Mouse (Mus musculus) limb, embryonic 13.5 days (tissue): ENCODE measurements at regions not wholly inside any gene's neighbourhood (a gene's known extent, or its start where the extent isn't known, plus 50 kb on each side); places are given as distances from the start of the nearest gene placed in this dataset.

Experiments used
- ATAC-seq: fragments of 200-750 bp; cut with Nextera tagmentation; 2 replicates; pipeline ENCODE4 v1.8.0; 2017; ENCODE audit warnings: low read depth, moderate number of reproducible peaks, moderate TSS enrichment; ENCODE audit not compliant: low FRiP score
- H3K27ac ChIP-seq: fragments of 300-500 bp; sonication (generic); 2 replicates; pipeline ENCODE4 v1.5.1; 2015; ENCODE audit warnings: inconsistent platforms, mild to moderate bottlenecking, moderate library complexity
- H3K27me3 ChIP-seq: fragments of 300-500 bp; sonication (generic); 2 replicates; pipeline ENCODE4 v1.6.1; 2015; ENCODE audit warnings: mild to moderate bottlenecking, inconsistent platforms
- H3K36me3 ChIP-seq: fragments of 300-500 bp; sonication (generic); 2 replicates; pipeline ENCODE4 v1.6.1; 2015; ENCODE audit warnings: inconsistent platforms, mild to moderate bottlenecking, moderate library complexity
- H3K4me1 ChIP-seq: fragments of 300-500 bp; sonication (generic); 2 replicates; pipeline ENCODE4 v1.6.1; 2015; ENCODE audit warnings: inconsistent platforms
- H3K4me2 ChIP-seq: fragments of 300-500 bp; sonication (generic); replicated peaks from 2 replicates; pipeline ENCODE4 v1.6.1; 2015; ENCODE audit warnings: inconsistent platforms, mild to moderate bottlenecking, moderate library complexity
- H3K4me3 ChIP-seq: fragments of 300-500 bp; sonication (generic); 2 replicates; pipeline ENCODE4 v1.5.1; 2015; ENCODE audit warnings: moderate library complexity, mild to moderate bottlenecking, inconsistent platforms
- H3K9ac ChIP-seq: fragments of 300-500 bp; sonication (generic); 2 replicates; pipeline ENCODE4 v1.6.1; 2015; ENCODE audit warnings: mild to moderate bottlenecking, inconsistent platforms
- H3K9me3 ChIP-seq: fragments of 300-500 bp; sonication (generic); 2 replicates; pipeline ENCODE4 v1.6.1; 2016; ENCODE audit warnings: inconsistent platforms
- WGBS: fragments of 180-500 bp; shearing (Covaris S2); methylation state at CpG from one replicate; pipeline ENCODE4 v1.1.7; 2015; 5-methylcytosine and 5-hydroxymethylcytosine counted together

DNA sequence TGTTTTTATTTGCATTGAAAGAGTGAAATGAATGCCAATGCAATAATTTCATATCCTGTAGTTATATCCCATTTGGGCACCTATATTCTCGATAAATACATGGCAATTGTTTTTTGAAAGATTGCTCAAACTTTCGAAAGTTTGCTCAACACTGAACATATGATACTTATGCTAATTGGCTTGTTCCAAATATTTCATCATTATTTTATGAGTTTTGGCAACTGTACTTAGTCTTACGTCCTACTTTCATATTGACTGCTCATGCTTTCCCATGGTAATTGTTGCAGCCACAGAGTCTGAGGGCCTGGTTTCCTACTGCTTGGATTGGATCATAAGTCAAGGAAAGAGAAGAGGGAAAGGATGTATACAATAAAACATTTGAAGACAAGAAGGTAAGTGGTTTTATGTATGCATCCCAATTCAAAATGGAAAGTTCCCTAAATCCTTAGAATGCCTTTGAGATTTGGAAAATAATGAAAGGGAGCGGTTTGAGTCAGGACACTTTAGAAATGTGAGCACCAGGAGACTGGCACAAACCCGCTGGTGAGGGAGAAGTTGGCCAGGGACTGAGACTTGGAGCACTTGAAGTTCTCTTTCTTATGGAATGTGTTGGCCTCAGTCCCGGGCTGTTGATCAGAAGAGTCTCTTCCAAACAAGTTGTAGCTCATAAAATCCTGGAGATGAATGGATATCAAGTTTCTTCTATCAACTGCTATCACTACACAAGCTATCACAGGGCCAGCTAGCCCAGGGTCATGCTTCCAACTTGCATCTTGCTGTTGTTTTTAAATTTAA, 63.8 kb upstream of the Cblb start:
- no peak overlapping the region for H3K4me3 ChIP-seq
- no peak overlapping the region for H3K9ac ChIP-seq
- H3K4me1 ChIP-seq, result no peaks in the 10 kb centered on the region
- no peaks in the 10 kb centered on the region for H3K36me3 ChIP-seq
- 0 out of 2 replicates have a peak, but pooled peaks cover 7% of the 10 kb centered on the region for H3K9me3 ChIP-seq
- H3K4me2 ChIP-seq, result no peak overlapping the region
- no peak overlapping the region for H3K27ac ChIP-seq
- no peaks in the 10 kb centered on the region for H3K27me3 ChIP-seq
- ATAC-seq, result no peak
- WGBS, result 85% methylated on average over 6 of the region's 6 CpGs
